Mouse (Mus musculus): ENCODE results near the gene Usp45. TPM values are rescaled to one million over a fixed set of nuclear protein-coding genes. Genes with fewer than 3 reads are reported as not detected.

The Usp45 gene
- polyA plus RNA-seq (2014; fragmentation: Illumina TruSeq; extraction: RNeasy Lipid Tissue Mini Kit (QIAGEN cat#74804); ENCODE audit: low read depth, low replicate concordance): 6.8 TPM

GRCm38 (mm10) chr4:21766863-21767304, at the start of gene Usp45, which contains the start of gene Tstd3:
Gene Usp45, plus strand, starts transcription at chr4:21767156.
Gene Tstd3, minus strand, starts transcription at chr4:21767212.

DNA sequence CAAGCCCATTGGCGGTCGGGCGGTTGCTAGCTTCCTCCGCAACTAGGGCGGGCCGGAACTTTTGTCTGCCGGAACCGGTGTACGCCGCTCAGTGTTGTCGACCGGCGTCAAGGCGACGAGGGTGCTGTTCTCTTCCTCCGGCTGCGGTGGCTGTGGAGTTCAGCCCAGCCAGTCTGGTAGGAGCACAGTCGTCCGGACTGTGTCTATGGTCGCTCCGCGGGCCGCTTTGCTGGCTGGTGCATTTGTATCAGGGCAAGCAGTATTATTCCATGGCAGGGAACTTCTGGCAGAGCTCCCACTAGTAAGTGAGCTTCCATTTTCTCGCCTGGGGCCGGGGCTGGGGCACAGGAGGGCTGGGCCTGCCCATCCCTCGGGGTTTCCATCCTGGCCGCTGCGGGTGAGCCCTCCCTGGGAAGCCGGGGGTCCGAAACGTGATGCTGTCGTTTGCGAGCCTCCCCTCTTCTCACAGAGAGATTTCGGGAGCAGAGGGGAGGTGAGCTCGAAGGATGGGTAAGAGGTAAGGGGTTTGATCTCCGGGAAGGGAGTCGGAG, 39.3 kb upstream of the Usp45 start, which contains the start of gene Ccnc:
TSS of gene Ccnc (plus strand) at position 87 of the 551 bp plus-strand sequence.

DNA sequence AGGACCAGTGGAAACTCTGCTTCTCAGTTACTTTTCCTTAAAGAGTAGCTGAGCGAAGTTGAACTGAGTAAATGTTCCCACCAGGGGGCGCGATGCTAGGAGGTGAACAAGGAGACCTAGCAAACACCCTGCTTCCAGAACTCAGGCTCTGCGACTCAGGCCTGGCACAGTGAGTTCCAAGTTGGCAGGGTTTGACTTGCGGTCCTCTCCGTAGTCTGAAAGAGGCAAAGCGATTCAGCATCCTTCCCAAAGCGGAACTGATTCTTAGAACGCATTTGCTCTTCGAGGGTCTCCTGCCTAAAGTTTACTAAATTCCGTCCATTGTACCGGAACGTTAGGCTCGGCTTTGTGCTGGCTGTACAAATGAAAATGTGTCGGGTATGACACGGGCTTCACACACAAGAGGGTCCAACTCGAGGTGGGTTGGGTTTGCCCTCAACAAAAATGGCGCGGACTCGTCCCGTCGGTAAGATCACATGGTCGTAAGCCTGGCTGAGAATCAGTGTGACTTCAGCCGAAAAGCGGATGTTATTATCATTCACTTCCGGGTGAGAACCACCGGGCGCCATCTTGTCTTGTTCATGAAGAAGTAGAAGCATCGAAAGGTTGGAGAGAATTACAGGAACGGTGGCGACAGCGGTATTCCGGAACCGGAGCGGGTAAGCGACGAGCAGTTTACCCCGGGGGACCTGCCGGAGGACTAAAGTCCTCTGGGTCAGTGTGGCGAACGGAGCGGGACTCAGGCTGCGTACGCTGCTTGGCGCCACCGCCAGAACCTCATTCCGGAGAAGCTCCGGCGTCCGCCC, 80.7 kb downstream of the Usp45 start, which contains the start of gene Pnisr:
TSS of gene Pnisr (plus strand) at position 103 of the 806 bp plus-strand sequence.

DNA sequence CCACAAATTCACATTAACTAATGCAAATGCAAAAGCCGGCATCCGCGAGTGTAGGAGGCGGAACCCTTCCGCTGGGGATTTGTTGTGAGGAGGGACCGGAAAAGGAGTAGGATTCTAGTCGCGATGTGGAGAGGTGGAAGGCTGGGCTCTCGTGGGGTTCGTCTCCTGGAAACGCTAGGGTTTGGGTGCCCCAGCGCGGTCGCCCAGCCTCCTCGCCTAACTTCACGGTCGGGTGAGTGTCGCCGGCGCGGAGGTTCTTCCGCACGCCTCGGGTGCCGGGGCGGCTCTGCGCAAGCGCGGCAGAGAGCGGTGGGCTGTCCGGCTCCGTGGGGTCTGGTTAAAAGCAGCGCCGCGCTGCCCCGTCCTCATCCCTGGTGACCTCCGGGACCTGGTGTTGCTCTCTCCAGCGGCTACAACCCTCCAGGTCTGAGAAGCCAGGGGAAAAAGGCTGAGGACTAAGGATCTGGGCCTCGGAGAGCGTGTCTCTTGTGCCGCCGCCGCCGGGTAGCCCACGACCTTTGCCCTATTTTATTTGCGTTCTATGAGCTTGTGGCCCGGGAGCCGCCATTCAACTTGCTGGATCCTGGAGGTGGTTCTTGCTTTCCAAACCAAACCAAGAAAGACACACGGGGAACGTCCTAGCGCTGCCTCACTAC, 112.7 kb downstream of the Usp45 start, which contains the start of gene Coq3:
TSS of gene Coq3 (plus strand) at position 109 of the 656 bp plus-strand sequence.

Other genes starting within 250 kb of the Usp45 start
- gene Prdm13, start 81.2 kb upstream of the Usp45 start, polyA plus RNA-seq (2014; fragmentation: Illumina TruSeq; extraction: RNeasy Lipid Tissue Mini Kit (QIAGEN cat#74804); ENCODE audit: low read depth, low replicate concordance): not detected
- 15.2 TPM for gene Ccnc, start 39.5 kb upstream of the Usp45 start, polyA plus RNA-seq (2014; fragmentation: Illumina TruSeq; extraction: RNeasy Lipid Tissue Mini Kit (QIAGEN cat#74804); ENCODE audit: low read depth, low replicate concordance)
- 29.0 TPM for gene Tstd3, start 56 bp downstream of the Usp45 start, polyA plus RNA-seq (2014; fragmentation: Illumina TruSeq; extraction: RNeasy Lipid Tissue Mini Kit (QIAGEN cat#74804); ENCODE audit: low read depth, low replicate concordance)
- gene Pnisr, start 80.4 kb downstream of the Usp45 start, polyA plus RNA-seq (2014; fragmentation: Illumina TruSeq; extraction: RNeasy Lipid Tissue Mini Kit (QIAGEN cat#74804); ENCODE audit: low read depth, low replicate concordance): 91.0 TPM
- gene Coq3, start 112.5 kb downstream of the Usp45 start, polyA plus RNA-seq (2014; fragmentation: Illumina TruSeq; extraction: RNeasy Lipid Tissue Mini Kit (QIAGEN cat#74804); ENCODE audit: low read depth, low replicate concordance): 50.4 TPM
- gene Faxc, start 164.2 kb downstream of the Usp45 start, polyA plus RNA-seq (2014; fragmentation: Illumina TruSeq; extraction: RNeasy Lipid Tissue Mini Kit (QIAGEN cat#74804); ENCODE audit: low read depth, low replicate concordance): 0.31 TPM

Data from heart, adult 10 weeks (tissue).